Mouse (Mus musculus) macrophage (primary cell): ENCODE measurements around the gene Bmp4. TPM values are rescaled to one million over a fixed set of nuclear protein-coding genes. Genes with fewer than 3 reads are reported as not detected.

Source experiments
- H3K27ac ChIP-seq: fragments of 350-480 bp; formaldehyde crosslinking; 2 replicates; pipeline ENCODE4 v1.9.0; 2021
- H3K36me3 ChIP-seq: fragments of 350-480 bp; formaldehyde crosslinking; 2 replicates; pipeline ENCODE4 v1.9.0; 2021; ENCODE audit errors: inconsistent target
- H3K4me3 ChIP-seq: fragments of 350-480 bp; formaldehyde crosslinking; 2 replicates; pipeline ENCODE4 v1.9.0; 2021; ENCODE audit errors: inconsistent target
- H3K79me2 ChIP-seq: fragments of 350-480 bp; formaldehyde crosslinking; 2 replicates; pipeline ENCODE4 v1.9.0; 2021; ENCODE audit errors: inconsistent target
- WGBS: methylation state at CpG from one replicate; pipeline ENCODE4 v1.1.7; 2026; ENCODE audit warnings: inconsistent platforms; ENCODE audit not compliant: missing documents; 5-methylcytosine and 5-hydroxymethylcytosine counted together
- polyA plus RNA-seq: library from polyadenylated mRNA; stranded (reverse); fragments of 250-400 nt; gene quantifications from 3 replicates; pipeline ENCODE4 v1.2.4, GENCODE M21; 2018; ENCODE audit warnings: inconsistent platforms

Bmp4 gene
- polyA plus RNA-seq, 1 experiment from 2014 or later: not detected

- Histone ChIP-seq H3K27ac (no peak overlapping the region), H3K36me3 (no peaks in the 10 kb centered on the region), H3K4me3 (no peak overlapping the region), H3K79me2 (no peaks in the 10 kb centered on the region)
- 53% methylated on average over 6 of the region's 6 CpGs for WGBS
Measured at GRCm38 (mm10) chr14:46391621-46392170, 1.2 kb upstream of the Bmp4 start.

GRCm38 (mm10) chr14:46389438-46390248 is 826 bp downstream of the Bmp4 start:
- H3K36me3 ChIP-seq: no peaks in the 10 kb centered on the region
- H3K79me2 ChIP-seq: no peaks in the 10 kb centered on the region
- WGBS: 15% methylated on average over 22 of the region's 24 CpGs
- no peak overlapping the region for H3K27ac ChIP-seq
- H3K4me3 ChIP-seq: no peak overlapping the region

DNA sequence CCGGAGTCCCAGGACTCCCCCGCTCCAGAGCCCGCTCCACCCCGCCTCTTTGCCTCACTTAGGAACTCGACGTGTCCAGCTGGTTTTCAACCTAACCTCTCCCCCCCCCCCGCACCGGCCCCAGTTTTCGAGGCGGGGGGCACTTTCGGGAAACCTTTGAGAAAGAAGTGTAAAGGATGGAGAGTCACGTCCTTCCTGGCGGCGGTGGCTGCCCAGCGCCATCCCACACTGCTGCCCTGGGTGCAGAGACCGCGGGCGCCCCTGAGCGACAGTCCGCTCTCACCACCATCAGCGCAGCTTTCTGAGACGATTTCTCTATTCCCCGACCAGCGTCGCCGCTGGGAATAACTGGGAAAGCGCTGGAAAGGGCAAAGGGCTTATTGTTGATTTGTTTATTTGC is 1.8 kb downstream of the Bmp4 start:
- Histone ChIP-seq H3K4me3 (no peak overlapping the region), H3K36me3 (no peaks in the 10 kb centered on the region), H3K27ac (no peak overlapping the region), H3K79me2 (no peaks in the 10 kb centered on the region)
- 3% methylated on average over 24 of the region's 27 CpGs for WGBS

DNA sequence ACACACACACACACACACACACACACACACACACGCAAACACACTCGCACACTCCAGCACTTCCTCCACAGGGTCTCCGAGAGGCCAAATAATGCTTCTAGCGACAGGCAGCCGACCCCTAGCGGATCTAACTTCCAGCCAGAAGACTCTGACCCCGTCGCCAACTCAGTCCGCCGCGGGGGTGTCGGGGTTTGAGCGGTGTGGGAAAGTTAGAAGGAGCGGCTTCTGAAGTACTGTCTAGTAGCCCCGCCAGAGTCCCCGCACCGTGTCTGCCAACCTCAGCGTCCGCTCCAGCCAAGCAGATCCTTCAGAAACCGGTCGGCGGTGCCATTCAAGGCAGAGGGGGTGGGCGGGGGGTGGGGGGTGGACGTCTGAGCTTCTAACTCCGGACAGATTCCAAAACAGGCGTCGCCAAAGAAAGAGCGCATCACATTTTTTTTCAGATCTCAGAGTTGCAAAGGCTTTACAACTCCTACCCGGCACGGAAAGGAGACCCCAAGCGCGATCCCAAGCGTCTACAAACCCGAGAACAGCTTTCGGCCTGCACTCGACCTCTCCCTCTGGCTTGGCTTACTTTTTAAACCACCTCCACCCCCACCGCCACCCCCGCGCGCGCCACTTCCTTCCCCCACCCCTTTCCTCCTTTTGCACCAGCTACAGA is 2.5 kb downstream of the Bmp4 start:
- Histone ChIP-seq H3K36me3 (no peaks in the 10 kb centered on the region), H3K4me3 (no peak overlapping the region), H3K27ac (no peak overlapping the region), H3K79me2 (no peaks in the 10 kb centered on the region)
- 2% methylated on average over 34 of the region's 41 CpGs for WGBS

- Histone ChIP-seq H3K36me3 (no peaks in the 10 kb centered on the region), H3K4me3 (no peak overlapping the region), H3K27ac (no peak overlapping the region), H3K79me2 (no peaks in the 10 kb centered on the region)
- WGBS: 0% methylated on average over 12 of the region's 27 CpGs
Measured at GRCm38 (mm10) chr14:46387357-46387671, 3.2 kb downstream of the Bmp4 start.

GRCm38 (mm10) chr14:46386478-46387356 is 3.8 kb downstream of the Bmp4 start:
- H3K79me2 ChIP-seq: no peaks in the 10 kb centered on the region
- H3K36me3 ChIP-seq: no peaks in the 10 kb centered on the region
- H3K27ac ChIP-seq: no peak overlapping the region
- 6% methylated on average over 26 of the region's 28 CpGs for WGBS
- no peak overlapping the region for H3K4me3 ChIP-seq

GRCm38 (mm10) chr14:46385701-46386477 is 4.6 kb downstream of the Bmp4 start:
- WGBS: 6% methylated on average over 39 of the region's 39 CpGs
- Histone ChIP-seq H3K36me3 (no peaks in the 10 kb centered on the region), H3K4me3 (no peak overlapping the region)

GRCm38 (mm10) chr14:46384946-46385691 is 5.3 kb downstream of the Bmp4 start:
- Histone ChIP-seq H3K27ac (no peak overlapping the region), H3K79me2 (no peaks in the 10 kb centered on the region), H3K4me3 (no peak overlapping the region), H3K36me3 (no peaks in the 10 kb centered on the region)
- 55% methylated on average over 14 of the region's 14 CpGs for WGBS

More at GRCm38 (mm10) chr14:46385701-46386477, 4.6 kb downstream of the Bmp4 start:
- no peaks in the 10 kb centered on the region for H3K79me2 ChIP-seq
- no peak overlapping the region for H3K27ac ChIP-seq

DNA sequence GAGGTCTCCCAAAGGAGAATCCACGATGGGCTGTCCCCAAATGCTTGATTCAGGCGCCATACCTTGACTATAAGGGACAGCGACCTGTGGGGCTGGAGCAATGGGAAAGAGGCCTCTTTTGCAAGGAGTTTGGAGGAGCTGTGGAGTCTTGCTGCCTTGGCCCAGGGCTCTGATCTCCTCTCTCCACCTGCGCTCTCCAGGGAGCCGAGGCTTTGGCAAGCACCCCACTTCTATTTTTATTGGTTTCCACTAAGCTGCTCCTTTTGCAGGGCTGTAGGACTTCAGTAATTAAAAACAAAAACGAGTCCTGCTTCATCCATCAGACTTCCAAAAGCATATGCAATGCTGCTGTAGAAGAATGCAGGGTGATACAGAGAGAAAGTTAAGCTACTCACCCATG is 9.0 kb downstream of the Bmp4 start:
- no peak overlapping the region for H3K27ac ChIP-seq
- 71% methylated on average over 6 of the region's 6 CpGs for WGBS
- no peak overlapping the region for H3K4me3 ChIP-seq
- H3K79me2 ChIP-seq: no peaks in the 10 kb centered on the region
- no peaks in the 10 kb centered on the region for H3K36me3 ChIP-seq

GRCm38 (mm10) chr14:46380286-46380721 is 10.2 kb downstream of the Bmp4 start:
- Histone ChIP-seq H3K79me2 (no peaks in the 10 kb centered on the region), H3K4me3 (no peak overlapping the region), H3K36me3 (no peaks in the 10 kb centered on the region), H3K27ac (no peak overlapping the region)
- WGBS: 14% methylated on average over 29 of the region's 31 CpGs

DNA sequence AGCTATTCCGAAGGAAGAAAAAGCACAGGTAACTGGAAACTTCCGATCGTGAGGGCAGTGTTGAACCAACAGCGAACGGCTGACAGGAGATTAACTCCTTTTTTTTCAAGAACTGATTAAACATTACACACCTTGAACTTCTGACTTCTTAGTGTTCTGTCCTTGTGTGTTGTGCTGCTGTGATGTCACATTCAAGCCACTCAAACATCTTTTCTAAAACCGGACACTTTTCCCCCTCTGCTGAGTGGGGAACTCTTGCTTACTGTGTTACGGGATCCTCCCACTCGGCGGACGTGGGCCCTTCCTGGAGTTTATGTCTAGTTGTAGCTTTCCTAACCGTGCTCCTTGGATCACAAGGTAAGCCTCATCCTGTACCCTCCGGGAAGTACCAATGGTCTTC is 11.2 kb downstream of the Bmp4 start, which contains the start of gene Gm15217:
Gene Gm15217 (plus strand): TSS at position 130 of the 400 bp plus-strand sequence.
- Histone ChIP-seq H3K79me2 (no peaks in the 10 kb centered on the region), H3K4me3 (no peak within 1 kb of the TSS), H3K36me3 (no peaks in the 10 kb centered on the region), H3K27ac (no peak within 1 kb of the TSS)
- 96% methylated on average over 12 of the region's 12 CpGs for WGBS

DNA sequence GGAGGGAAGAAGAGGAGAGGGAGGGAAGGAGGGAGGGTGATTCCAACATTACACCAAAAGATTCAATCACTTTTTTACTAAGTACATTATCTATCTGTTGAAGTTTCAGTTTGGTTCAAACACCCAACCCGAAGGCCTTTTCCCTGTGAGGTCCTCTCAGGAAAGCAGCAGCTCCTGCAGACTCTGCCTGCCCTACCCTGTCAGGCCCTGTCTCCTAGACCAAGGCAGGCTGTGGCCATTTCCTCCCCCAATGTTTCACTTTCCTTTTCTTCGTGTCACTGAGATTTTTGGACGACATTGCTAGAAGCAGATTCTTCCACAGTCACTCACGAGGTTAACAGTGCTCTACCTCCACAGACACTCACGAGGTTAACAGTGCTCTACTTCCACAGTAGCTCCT is 14.7 kb downstream of the Bmp4 start:
- Histone ChIP-seq H3K36me3 (no peaks in the 10 kb centered on the region), H3K4me3 (no peak overlapping the region), H3K27ac (no peak overlapping the region), H3K79me2 (no peaks in the 10 kb centered on the region)
- WGBS: 19% methylated on average over 5 of the region's 5 CpGs

- 88% methylated on average over 9 of the region's 9 CpGs for WGBS
- H3K79me2 ChIP-seq: no peaks in the 10 kb centered on the region
- H3K27ac ChIP-seq: no peak overlapping the region
- no peak overlapping the region for H3K4me3 ChIP-seq
- no peaks in the 10 kb centered on the region for H3K36me3 ChIP-seq
Measured at GRCm38 (mm10) chr14:46372452-46372851, 18.0 kb downstream of the Bmp4 start.
